Mouse (Mus musculus) cerebellum, adult 18-20 months (tissue): ENCODE results near the gene Stk11ip.

Source experiments
- DNase-seq, 2 experiments: peaks; one replicate each; pipeline ENCODE4 v3.0.0; 2021

Gene Stk11ip

DNA sequence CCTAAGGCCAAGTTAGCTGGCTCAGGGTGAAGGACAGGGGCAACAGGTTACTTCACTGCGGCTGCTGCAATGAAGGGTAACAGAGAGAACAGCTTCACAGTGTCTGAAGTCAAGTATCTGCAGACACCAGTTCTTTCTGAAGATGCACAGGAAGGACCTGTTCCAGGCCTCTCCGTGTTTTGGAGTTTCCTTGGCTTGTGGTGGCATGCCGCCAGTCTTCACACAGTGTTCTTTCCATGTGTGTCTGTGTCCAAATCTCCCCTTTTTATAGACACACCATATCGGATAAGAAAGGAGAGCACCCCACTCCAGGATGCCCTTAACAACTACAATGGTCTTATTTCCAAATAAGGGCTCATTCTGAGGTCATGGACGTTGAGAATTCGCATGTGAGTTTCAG, 23.0 kb downstream of the Stk11ip start:
- no peak for DNase-seq

DNA sequence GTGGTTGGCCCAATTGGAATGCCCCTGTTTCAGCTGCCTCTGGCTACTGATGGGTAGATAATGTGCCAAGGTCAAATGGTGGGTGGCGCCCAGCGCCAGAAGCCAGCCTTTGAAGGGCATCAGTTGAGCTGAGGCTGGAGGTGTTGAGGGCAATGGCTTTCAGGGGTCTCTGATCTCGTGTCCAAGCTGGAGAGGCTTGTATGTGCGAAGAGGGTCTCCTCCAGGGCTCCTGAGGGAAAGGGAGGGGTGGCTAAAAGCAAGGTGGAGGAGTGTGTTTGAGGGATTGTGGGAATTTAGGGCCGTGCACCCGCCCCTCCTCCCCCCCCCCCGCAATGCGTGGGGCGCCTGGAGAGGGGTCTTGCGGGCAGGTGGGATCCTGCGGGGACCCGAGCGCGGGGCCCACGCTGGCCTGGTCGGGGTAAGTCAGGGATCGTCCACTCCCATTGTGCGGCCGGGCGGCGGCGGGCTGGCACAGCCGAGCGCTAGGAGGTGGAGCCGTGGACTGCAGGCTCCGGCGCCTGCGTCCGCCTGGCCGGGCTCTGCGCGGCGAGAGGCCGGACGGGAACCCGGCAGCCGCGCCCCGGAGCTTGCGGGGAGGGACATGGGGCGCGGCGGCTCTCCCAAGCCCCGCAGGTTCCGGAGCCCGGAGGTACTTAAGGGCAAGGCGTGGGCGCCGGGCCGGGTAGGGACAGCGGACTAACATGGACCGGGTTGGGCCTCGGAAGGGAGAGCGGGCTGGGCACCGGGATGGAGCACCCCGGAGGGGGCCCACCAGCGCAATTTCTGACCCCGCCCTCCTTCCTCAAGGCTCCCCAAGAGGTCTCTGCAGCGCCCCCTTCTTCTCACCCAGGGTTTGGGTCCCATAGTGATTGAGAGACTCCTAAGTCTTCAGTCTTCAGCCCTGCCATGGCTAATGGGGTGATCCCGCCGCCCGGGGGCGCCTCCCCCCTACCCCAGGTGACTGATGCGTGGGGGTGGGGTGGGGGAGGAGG, 24.9 kb downstream of the Stk11ip start, which contains the start of gene Slc4a3:
Slc4a3 (plus strand) TSS at position 302 of the 992 bp plus-strand sequence.
- DNase-seq, result peak; percentile 79 to 85

DNA sequence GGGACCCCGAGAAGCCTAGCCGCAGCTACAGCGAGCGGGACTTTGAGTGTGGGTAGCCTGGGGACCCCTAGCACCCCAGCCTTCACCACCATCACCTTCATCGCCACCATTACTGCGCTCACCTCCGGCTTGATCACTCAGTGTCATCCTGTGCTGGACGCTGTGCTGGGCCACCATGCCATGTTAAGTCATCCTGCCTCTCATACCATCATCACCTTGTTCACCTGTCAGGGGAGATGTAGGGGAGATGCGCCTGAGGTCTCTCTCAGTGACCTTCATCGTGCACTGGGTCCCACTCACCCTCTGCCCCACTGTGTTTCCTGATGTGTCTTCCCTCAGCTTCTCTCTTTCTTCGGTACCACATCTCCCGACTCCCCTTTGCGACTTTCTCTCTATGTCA, 26.0 kb downstream of the Stk11ip start:
- DNase-seq, result no peak

DNA sequence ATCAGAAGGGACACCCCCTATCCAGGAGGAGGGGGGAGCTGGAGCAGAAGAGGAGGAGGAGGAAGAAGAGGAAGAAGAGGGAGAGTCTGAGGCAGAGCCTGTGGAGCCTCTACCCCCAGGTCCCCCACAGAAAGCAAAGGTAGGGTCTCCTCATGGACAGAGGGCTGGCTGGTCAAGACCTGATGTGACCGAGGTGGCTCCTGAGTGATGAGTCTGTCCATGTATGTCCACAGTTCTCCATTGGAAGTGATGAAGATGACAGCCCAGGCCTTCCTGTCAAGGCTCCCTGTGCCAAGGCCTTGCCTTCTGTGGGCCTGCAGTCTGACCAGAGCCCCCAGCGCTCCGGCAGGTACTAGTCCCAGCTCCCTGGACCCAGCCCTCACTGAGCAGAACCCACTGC, 26.8 kb downstream of the Stk11ip start:
- DNase-seq, result no peak

- DNase-seq, result no peak
Measured at GRCm38 (mm10) chr1:75548871-75549270, 27.5 kb downstream of the Stk11ip start.

DNA sequence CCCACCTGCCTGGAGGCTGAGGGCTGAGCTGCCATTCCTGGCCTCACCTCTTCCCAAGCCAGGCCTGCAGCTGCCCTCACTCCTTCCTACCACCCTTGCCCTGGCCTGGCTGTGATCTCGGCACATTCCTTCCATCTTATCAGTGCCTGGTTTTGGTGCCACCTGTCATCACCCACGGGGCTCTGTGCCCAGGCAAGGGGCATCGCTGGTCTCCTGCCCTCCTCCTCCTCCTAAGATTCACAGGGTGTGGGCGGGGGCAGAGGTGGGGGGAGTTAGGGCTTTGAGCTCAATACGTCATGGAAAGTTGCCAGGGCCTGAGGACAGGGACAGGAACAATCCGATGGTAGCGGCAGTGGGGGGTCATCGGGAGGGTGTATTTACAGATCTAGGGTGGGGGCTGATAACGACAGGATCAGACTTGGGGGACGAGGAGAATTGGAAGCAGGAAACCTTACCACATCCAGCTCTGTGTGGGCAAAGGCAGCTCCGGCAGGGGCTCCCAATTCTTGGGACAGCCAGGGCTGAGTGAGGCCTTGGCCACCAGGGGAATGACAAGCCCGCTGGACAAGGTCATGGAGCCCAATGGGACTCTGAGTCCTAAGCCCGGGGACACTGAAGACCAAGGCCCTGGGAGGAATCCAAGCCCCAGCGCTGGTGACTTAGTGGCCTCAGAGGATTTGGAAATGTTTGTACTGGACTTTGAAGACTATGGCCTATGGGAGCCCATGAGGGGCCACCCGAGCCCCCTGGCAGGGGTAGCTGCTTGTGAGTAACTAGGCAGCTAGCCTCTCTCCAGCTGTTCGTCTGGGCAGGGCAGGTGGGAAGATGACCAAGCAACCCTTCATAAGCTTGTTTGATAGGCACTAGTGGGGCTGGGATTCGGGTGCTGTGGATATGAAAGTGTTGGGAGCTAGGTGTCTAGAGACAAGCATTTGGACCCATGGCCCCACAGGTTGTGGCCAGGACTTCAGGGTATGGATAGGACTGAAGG, 28.3 kb downstream of the Stk11ip start:
- no peak for DNase-seq

DNA sequence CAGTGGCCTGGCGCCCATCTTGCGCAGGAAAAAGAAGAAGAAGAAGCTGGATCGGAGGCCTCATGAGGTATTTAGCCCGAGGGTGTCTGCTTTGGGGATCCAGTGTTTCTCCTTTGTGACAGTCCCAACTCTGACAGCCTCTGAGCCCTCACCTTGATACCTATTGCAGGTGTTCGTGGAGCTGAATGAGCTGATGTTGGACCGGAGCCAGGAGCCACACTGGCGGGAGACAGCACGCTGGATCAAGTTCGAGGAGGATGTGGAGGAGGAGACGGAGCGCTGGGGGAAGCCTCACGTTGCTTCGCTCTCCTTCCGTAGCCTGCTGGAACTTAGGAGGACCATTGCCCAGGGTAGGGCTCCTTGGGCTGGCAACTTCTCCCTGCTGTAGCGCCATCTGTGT, 29.3 kb downstream of the Stk11ip start:
- no peak for DNase-seq

- no peak for DNase-seq
Measured at GRCm38 (mm10) chr1:75555680-75556079, 34.4 kb downstream of the Stk11ip start.

DNA sequence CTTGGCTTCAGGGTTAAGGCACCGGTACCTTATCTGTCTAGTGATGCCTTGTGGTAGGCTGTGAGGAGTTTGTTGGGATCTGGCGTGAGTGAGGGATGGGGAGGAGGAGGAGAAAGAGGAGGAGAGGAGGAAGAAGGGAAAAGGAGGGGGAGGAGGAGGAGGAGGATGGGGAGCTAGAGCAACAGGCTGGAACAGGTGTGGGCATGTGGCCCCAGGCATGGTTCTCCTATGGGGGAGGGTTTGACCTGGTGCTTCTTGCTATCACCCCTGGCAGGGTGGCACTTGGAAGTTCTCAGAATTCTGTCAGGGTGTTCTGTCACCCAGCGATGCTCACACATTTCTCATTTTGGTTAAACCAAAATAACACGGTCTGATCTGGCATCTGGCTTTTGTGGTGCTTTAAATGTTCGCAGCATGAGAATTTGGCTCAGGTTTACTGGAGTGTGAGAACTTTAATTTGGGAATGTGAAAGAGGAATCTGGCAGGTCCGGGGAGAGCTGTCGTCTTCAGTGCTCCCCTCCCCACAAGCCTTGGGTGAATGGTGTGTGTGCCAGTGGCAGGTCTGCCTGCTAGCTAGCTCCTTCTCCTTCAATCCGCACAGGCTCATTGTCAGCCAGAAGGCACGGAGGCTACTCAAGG, 34.9 kb downstream of the Stk11ip start:
- DNase-seq, result no peak

DNA sequence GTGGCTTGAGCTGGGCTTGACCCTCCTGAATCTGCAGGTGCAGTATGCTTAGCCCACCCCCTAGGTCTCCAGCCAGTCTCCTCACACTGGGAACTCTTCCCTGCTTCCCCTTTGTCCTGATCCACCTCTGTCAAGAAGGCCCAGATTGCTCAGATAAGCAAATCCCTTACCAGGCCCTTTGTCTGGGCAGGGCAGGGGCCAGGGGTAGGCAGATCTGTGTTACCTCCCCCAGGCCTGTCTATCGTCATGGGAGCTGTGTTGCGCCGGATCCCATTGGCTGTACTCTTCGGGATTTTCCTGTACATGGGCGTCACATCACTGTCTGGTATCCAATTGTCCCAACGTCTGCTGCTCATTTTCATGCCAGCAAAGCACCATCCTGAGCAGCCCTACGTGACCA, 35.7 kb downstream of the Stk11ip start:
- DNase-seq, result no peak

DNA sequence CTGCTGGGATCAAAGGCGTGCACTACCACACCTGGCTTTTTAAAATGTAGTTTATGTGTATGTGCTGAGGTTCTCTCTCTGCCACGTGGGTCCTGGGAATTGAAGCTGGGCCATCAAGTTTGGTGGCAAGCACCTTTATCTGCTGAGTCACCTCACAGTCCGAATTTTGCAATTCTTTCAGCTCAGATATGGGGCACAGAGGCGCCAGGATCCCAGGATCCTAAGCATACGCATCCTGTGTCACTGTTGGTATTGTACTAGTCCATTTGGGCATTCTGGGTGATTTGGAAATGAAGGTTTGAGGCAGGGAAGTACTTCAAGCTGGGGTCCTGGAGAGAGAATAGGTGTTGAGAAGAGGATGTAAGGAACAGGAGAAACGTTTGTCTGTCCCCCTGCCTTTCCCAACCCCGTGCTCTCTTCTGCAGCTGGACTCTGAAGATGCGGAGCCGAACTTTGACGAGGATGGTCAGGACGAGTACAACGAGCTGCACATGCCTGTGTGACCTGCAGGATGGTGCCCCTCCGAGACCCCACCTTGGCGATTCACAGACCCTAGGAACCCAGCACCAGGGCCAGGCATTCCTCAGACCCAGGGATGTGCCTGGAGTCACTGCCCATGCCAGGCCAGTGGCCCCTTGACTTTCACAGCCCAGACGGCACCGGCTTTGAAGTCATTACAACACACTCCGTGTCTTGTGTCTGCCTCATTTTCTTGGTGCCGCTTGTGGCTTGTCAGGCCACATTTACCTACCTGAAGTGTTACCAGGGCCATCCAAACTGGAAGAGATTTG, 37.3 kb downstream of the Stk11ip start:
- peak in 1 of 2 experiments; percentile 29 for DNase-seq

DNA sequence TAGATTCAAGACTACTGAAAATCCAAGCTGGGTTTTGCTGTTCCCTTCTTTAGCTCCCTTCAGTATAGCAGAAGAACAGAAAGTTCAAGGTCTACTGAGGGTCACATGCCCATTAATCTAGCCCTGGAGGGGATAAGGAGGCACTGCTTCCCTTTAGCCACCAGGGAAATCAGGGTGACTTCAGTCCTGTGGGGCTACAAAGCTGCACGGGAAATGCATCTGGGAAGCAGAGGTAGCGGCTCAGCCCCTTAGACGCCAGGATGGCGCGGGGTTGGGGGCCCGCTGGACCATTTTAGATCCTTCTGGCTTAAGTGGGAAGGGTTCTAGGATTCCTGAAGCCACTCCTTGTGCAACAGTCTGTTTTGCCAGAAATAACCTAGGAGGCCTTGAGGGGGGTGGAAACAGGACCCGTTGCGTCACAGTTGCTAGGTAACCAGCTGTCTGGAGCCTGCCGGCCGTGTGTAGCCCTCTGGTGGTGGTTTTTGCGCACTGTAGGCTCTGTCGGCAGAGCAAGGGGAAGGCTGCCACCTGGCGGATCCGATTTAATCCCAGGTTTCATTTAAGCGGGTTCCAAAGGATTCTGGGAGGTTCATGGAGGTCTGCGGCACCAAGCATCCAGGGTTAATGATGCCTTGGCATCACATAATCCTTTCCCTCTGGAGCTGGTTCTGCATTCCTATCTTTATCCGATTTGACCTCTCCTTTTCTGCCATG, 38.0 kb downstream of the Stk11ip start:
- DNase-seq, result peak; percentile 95 to 97

- no peak for DNase-seq
Measured at GRCm38 (mm10) chr1:75560206-75560913, 39.0 kb downstream of the Stk11ip start.

- DNase-seq, result peak; percentile 40 to 51
Measured at GRCm38 (mm10) chr1:75561221-75561897, 40.0 kb downstream of the Stk11ip start.

GRCm38 (mm10) chr1:75561898-75562238, 40.5 kb downstream of the Stk11ip start:
- DNase-seq, result no peak

- DNase-seq, result no peak
Measured at GRCm38 (mm10) chr1:75564102-75564501, 42.8 kb downstream of the Stk11ip start.

GRCm38 (mm10) chr1:75564916-75565315, 43.6 kb downstream of the Stk11ip start:
- DNase-seq, result no peak

- DNase-seq, result no peak
Measured at GRCm38 (mm10) chr1:75565616-75566015, 44.3 kb downstream of the Stk11ip start.

GRCm38 (mm10) chr1:75570403-75570802, 49.1 kb downstream of the Stk11ip start:
- DNase-seq, result no peak

DNA sequence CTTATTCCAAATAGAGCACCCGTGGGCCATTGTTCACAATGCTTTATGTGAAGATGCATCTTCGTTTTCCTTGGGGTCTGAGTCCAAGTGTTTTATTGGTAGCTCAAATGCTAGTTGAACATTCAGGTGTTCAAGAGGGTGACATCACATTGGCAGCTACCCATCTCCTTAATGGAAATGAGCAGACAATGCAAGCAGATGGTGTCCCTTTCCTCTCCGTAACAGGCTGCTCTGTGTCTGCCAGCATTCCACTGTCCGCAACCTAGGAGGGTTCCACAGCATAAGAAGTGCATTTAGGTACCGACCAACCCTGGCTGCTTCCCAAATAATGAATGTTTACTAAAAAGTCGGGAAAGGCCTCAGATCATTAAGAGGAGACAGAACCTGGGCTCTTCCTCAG, 51.4 kb downstream of the Stk11ip start:
- peak; percentile 86 to 93 for DNase-seq
